Comparison of ENCODE assay signal across 32 mouse cellular contexts in genomic region chr6:122101671-122102070, GRCm38 (mm10).
"Had no signal": no experiment of that assay in that cellular context is flagged by ENCODE, and none has a peak within 500 bp of the region (broad histone marks: within the 10 kb centered on the region; RNA-seq: fewer than 3 reads in every experiment).

No protein-coding gene starts in this region.

- H3K27ac ChIP-seq: left cerebral cortex, adult 2 months; limb, embryonic 10.5 days; limb, embryonic 12.5 days; limb, embryonic 13.5 days; limb, embryonic 15.5 days; liver, embryonic 12.5 days; liver, embryonic 13.5 days; liver, embryonic 14.5 days; liver, embryonic 15.5 days; lung, embryonic 15.5 days; macrophage; midbrain, embryonic 10.5 days; midbrain, embryonic 12.5 days; midbrain, embryonic 13.5 days; midbrain, embryonic 15.5 days; neural tube, embryonic 12.5 days had no signal

- H3K9ac ChIP-seq: limb, embryonic 12.5 days; limb, embryonic 13.5 days; limb, embryonic 15.5 days; liver, embryonic 12.5 days; liver, embryonic 13.5 days; liver, embryonic 14.5 days; liver, embryonic 15.5 days; liver, postnatal 0 days; lung, embryonic 14.5 days; lung, embryonic 15.5 days; midbrain, embryonic 12.5 days; midbrain, embryonic 13.5 days; midbrain, embryonic 15.5 days; neural tube, embryonic 12.5 days had no signal

- H3K27me3 ChIP-seq: limb, embryonic 12.5 days; limb, embryonic 13.5 days; limb, embryonic 15.5 days; liver, embryonic 12.5 days; liver, embryonic 13.5 days; liver, embryonic 15.5 days; lung, embryonic 15.5 days; megakaryocyte, embryonic 14.5 days; midbrain, embryonic 12.5 days; midbrain, embryonic 13.5 days; midbrain, embryonic 15.5 days; neural tube, embryonic 12.5 days had no signal

- ATAC-seq: liver, embryonic 12.5 days; liver, postnatal 0 days; lung, postnatal 0 days; midbrain, embryonic 13.5 days; midbrain, embryonic 15.5 days; midbrain, embryonic 16.5 days had no signal

- H3K4me3 ChIP-seq: left cerebral cortex, adult 2 months; limb, embryonic 10.5 days; limb, embryonic 12.5 days; limb, embryonic 13.5 days; limb, embryonic 15.5 days; liver, embryonic 12.5 days; liver, embryonic 13.5 days; liver, embryonic 15.5 days; lung, embryonic 15.5 days; megakaryocyte, embryonic 14.5 days; midbrain, embryonic 10.5 days; midbrain, embryonic 12.5 days; midbrain, embryonic 13.5 days; midbrain, embryonic 15.5 days; myocyte; neural tube, embryonic 12.5 days had no signal

- DNase-seq: left cerebral cortex, postnatal 4 days; liver; liver, embryonic 13.5 days; liver, postnatal 0 days; lung, adult 18-20 months; lung, adult 2 months; lung, embryonic 14.5 days; lung, postnatal 10 days; lung, postnatal 14 days; lung, postnatal 36 days; lung, postnatal 4 days; midbrain, embryonic 14.5 days had no signal

- H3K9me3 ChIP-seq: limb, embryonic 15.5 days; liver, embryonic 13.5 days; liver, embryonic 15.5 days; lung, embryonic 15.5 days; midbrain, embryonic 15.5 days had no signal

- H3K4me1 ChIP-seq: limb, embryonic 10.5 days; limb, embryonic 12.5 days; limb, embryonic 13.5 days; limb, embryonic 15.5 days; liver, embryonic 12.5 days; liver, embryonic 13.5 days; liver, embryonic 15.5 days; lung, embryonic 15.5 days; megakaryocyte, embryonic 14.5 days; midbrain, embryonic 10.5 days; midbrain, embryonic 12.5 days; midbrain, embryonic 13.5 days; midbrain, embryonic 15.5 days; neural tube, embryonic 12.5 days had no signal

- H3K4me2 ChIP-seq: limb, embryonic 12.5 days; limb, embryonic 13.5 days; limb, embryonic 15.5 days; liver, embryonic 12.5 days; liver, embryonic 13.5 days; liver, embryonic 15.5 days; lung, embryonic 14.5 days; lung, embryonic 15.5 days; midbrain, embryonic 11.5 days; midbrain, embryonic 12.5 days; midbrain, embryonic 13.5 days; midbrain, embryonic 15.5 days; neural tube, embryonic 12.5 days had no signal

- H3K36me3 ChIP-seq: limb, embryonic 10.5 days; limb, embryonic 12.5 days; limb, embryonic 13.5 days; limb, embryonic 15.5 days; liver, embryonic 12.5 days; liver, embryonic 13.5 days; liver, embryonic 15.5 days; lung, embryonic 15.5 days; midbrain, embryonic 10.5 days; midbrain, embryonic 12.5 days; midbrain, embryonic 13.5 days; midbrain, embryonic 15.5 days; neural tube, embryonic 12.5 days had no signal
